Mouse (Mus musculus): Measurements from ENCODE around the gene Rab5b.

- TF ChIP-seq POLR2A (IDR thresholded peaks at IDR 0.05; ENCODE audit: insufficient read depth, low read depth, low read length) = no peak
- TF ChIP-seq CTCF (IDR thresholded peaks at IDR 0.05) = no peak
Observed at GRCm38 (mm10) chr10:128699006-128699405, 2.9 kb upstream of the Rab5b start.

Measured in heart, adult 2 months (tissue).